Mouse (Mus musculus) stomach, embryonic 15.5 days (tissue): ENCODE measurements at regions not wholly inside any gene's neighbourhood (a gene's known extent, or its start where the extent isn't known, plus 50 kb on each side); places are given as distances from the start of the nearest gene placed in this dataset.

ENCODE experiments used
- ATAC-seq: fragments of 200-750 bp; cut with Nextera tagmentation; 2 replicates; pipeline ENCODE4 v1.8.0; 2017; ENCODE audit warnings: low read depth, moderate number of reproducible peaks, moderate TSS enrichment; ENCODE audit not compliant: insufficient read depth, low FRiP score
- H3K27ac ChIP-seq: fragments of 300-500 bp; sonication (generic); 2 replicates; pipeline ENCODE4 v1.5.1; 2015; ENCODE audit warnings: mild to moderate bottlenecking, inconsistent platforms
- H3K27me3 ChIP-seq: fragments of 300-500 bp; sonication (generic); replicated peaks from 2 replicates; pipeline ENCODE4 v1.6.1; 2015; ENCODE audit warnings: inconsistent platforms
- H3K36me3 ChIP-seq: fragments of 300-500 bp; sonication (generic); 2 replicates; pipeline ENCODE4 v1.6.1; 2015; ENCODE audit warnings: inconsistent platforms
- H3K4me1 ChIP-seq: fragments of 300-500 bp; sonication (generic); 2 replicates; pipeline ENCODE4 v1.6.1; 2015; ENCODE audit warnings: inconsistent platforms
- H3K4me2 ChIP-seq: fragments of 300-500 bp; sonication (generic); 2 replicates; pipeline ENCODE4 v1.6.1; 2015; ENCODE audit warnings: mild to moderate bottlenecking, inconsistent platforms
- H3K4me3 ChIP-seq: fragments of 300-500 bp; sonication (generic); replicated peaks from 2 replicates; pipeline ENCODE4 v1.5.1; 2015; ENCODE audit warnings: inconsistent platforms
- H3K9ac ChIP-seq: fragments of 300-500 bp; sonication (generic); 2 replicates; pipeline ENCODE4 v1.6.1; 2015; ENCODE audit warnings: inconsistent platforms
- H3K9me3 ChIP-seq: fragments of 300-500 bp; sonication (generic); 2 replicates; pipeline ENCODE4 v1.6.1; 2016; ENCODE audit warnings: inconsistent platforms
- WGBS: fragments of 180-500 bp; shearing (Covaris S2); methylation state at CpG from one replicate; pipeline ENCODE4 v1.1.7; 2015; 5-methylcytosine and 5-hydroxymethylcytosine counted together

GRCm38 (mm10) chr7:68610499-68610898 is 138.5 kb downstream of the Arrdc4 start:
- no peak overlapping the region for H3K4me3 ChIP-seq
- H3K9ac ChIP-seq, result no peak overlapping the region
- no peaks in the 10 kb centered on the region for H3K9me3 ChIP-seq
- 88% methylated on average over 4 of the region's 4 CpGs for WGBS
- ATAC-seq, result no peak
- H3K36me3 ChIP-seq, result no peaks in the 10 kb centered on the region
- no peak overlapping the region for H3K4me2 ChIP-seq
- no peaks in the 10 kb centered on the region for H3K27me3 ChIP-seq
- H3K4me1 ChIP-seq, result no peaks in the 10 kb centered on the region
- H3K27ac ChIP-seq, result no peak overlapping the region

GRCm38 (mm10) chr7:68607170-68607569 is 141.9 kb downstream of the Arrdc4 start:
- Histone ChIP-seq H3K4me2 (no peak overlapping the region), H3K36me3 (no peaks in the 10 kb centered on the region), H3K9me3 (no peaks in the 10 kb centered on the region), H3K27me3 (no peaks in the 10 kb centered on the region), H3K4me1 (no peaks in the 10 kb centered on the region), H3K9ac (no peak overlapping the region), H3K4me3 (no peak overlapping the region), H3K27ac (no peak overlapping the region)
- no peak for ATAC-seq
- WGBS, result 80% methylated on average over 4 of the region's 4 CpGs

DNA sequence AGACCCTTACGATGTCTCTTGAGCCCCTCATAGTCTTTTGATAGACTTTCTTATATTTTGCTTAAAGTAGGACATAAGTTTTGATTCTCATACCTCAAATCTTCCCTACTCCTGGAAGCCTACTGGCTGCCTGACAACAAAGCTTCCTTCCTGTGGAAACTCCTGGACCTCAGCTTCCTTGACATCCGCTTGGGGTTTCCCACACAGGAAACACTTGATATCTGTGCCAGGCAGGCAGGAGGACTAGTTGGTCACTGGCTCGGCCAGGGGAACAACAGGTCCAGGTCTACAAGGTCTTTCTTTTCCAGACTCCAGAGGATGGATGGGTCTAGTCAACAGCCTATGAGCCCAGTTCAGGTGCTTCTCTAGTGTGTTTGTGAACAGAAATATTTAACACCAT is 142.8 kb downstream of the Arrdc4 start:
- H3K36me3 ChIP-seq, result no peaks in the 10 kb centered on the region
- no peak overlapping the region for H3K9ac ChIP-seq
- H3K27me3 ChIP-seq, result no peaks in the 10 kb centered on the region
- no peak overlapping the region for H3K27ac ChIP-seq
- no peaks in the 10 kb centered on the region for H3K4me1 ChIP-seq
- 82% methylated on average over 3 of the region's 3 CpGs for WGBS
- no peak overlapping the region for H3K4me2 ChIP-seq
- no peak overlapping the region for H3K4me3 ChIP-seq
- no peak for ATAC-seq
- H3K9me3 ChIP-seq, result no peaks in the 10 kb centered on the region

GRCm38 (mm10) chr7:68603711-68604110 is 145.3 kb downstream of the Arrdc4 start:
- Histone ChIP-seq H3K36me3 (no peaks in the 10 kb centered on the region), H3K4me2 (no peak overlapping the region), H3K27me3 (no peaks in the 10 kb centered on the region), H3K4me3 (no peak overlapping the region), H3K4me1 (no peaks in the 10 kb centered on the region), H3K27ac (no peak overlapping the region), H3K9ac (no peak overlapping the region), H3K9me3 (no peaks in the 10 kb centered on the region)
- ATAC-seq, result no peak
- WGBS, result 67% methylated on average over 2 of the region's 2 CpGs

DNA sequence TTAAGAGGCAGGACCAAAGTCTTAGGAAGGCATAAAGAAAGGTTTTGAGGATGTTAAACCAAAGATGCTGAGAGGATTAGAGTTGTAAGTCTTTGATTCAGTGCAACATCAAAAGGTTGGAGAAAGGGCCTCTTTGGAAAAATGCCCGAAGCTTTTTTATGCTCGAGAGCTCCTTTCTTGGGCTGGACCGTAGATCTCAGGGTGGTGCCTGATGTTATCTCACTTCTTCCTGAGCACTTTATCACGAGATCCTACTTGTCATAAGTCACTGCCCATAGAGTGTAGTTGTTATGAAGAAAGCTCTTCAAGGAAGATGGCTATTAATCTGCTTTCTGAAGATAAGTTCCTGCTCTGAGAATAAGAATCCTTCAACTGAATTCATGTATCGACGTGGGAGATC is 147.0 kb downstream of the Arrdc4 start:
- Histone ChIP-seq H3K9me3 (no peaks in the 10 kb centered on the region), H3K9ac (no peak overlapping the region), H3K4me3 (no peak overlapping the region), H3K27me3 (no peaks in the 10 kb centered on the region), H3K36me3 (no peaks in the 10 kb centered on the region), H3K4me1 (no peaks in the 10 kb centered on the region), H3K27ac (no peak overlapping the region), H3K4me2 (no peak overlapping the region)
- no peak for ATAC-seq
- WGBS, result 71% methylated on average over 6 of the region's 6 CpGs

- Histone ChIP-seq H3K4me3 (no peak overlapping the region), H3K9ac (no peak overlapping the region), H3K9me3 (no peaks in the 10 kb centered on the region), H3K4me1 (no peaks in the 10 kb centered on the region), H3K27me3 (no peaks in the 10 kb centered on the region), H3K36me3 (no peaks in the 10 kb centered on the region), H3K27ac (no peak overlapping the region), H3K4me2 (no peak overlapping the region)
- WGBS, result 46% methylated on average over 4 of the region's 4 CpGs
- no peak for ATAC-seq
Observed at GRCm38 (mm10) chr7:68594017-68594386, 155.0 kb downstream of the Arrdc4 start.

- Histone ChIP-seq H3K27ac (no peak overlapping the region), H3K4me3 (no peak overlapping the region)
- 46% methylated on average over 15 of the region's 15 CpGs for whole genome bisulfite sequencing
Observed at GRCm38 (mm10) chr7:68593344-68594016, 155.6 kb downstream of the Arrdc4 start.

GRCm38 (mm10) chr7:68582540-68583325 is 166.3 kb downstream of the Arrdc4 start:
- Histone ChIP-seq H3K27me3 (peaks cover 2% of the 10 kb centered on the region; the same call in 1 of the 2 replicates), H3K27ac (no peak overlapping the region), H3K4me1 (no peaks in the 10 kb centered on the region), H3K4me3 (no peak overlapping the region), H3K9me3 (no peaks in the 10 kb centered on the region), H3K9ac (no peak overlapping the region), H3K36me3 (no peaks in the 10 kb centered on the region), H3K4me2 (no peak overlapping the region)
- no peak for ATAC-seq
- 88% methylated on average over 13 of the region's 13 CpGs for WGBS

More at GRCm38 (mm10) chr7:68593344-68594016, 155.6 kb downstream of the Arrdc4 start:
- H3K27me3 ChIP-seq, result no peaks in the 10 kb centered on the region
- no peak overlapping the region for H3K9ac ChIP-seq
- no peaks in the 10 kb centered on the region for H3K9me3 ChIP-seq
- no peak overlapping the region for H3K4me2 ChIP-seq
- H3K4me1 ChIP-seq, result no peaks in the 10 kb centered on the region
- H3K36me3 ChIP-seq, result no peaks in the 10 kb centered on the region
- no peak for ATAC-seq

GRCm38 (mm10) chr7:68580650-68581049 is 168.4 kb downstream of the Arrdc4 start:
- Histone ChIP-seq H3K36me3 (no peaks in the 10 kb centered on the region), H3K4me1 (no peaks in the 10 kb centered on the region), H3K9ac (no peak overlapping the region), H3K4me2 (no peak overlapping the region), H3K27me3 (peaks cover 5% of the 10 kb centered on the region; the same call in 1 of the 2 replicates), H3K27ac (no peak overlapping the region), H3K9me3 (no peaks in the 10 kb centered on the region), H3K4me3 (no peak overlapping the region)
- WGBS, result 43% methylated on average over 4 of the region's 4 CpGs
- ATAC-seq, result no peak

DNA sequence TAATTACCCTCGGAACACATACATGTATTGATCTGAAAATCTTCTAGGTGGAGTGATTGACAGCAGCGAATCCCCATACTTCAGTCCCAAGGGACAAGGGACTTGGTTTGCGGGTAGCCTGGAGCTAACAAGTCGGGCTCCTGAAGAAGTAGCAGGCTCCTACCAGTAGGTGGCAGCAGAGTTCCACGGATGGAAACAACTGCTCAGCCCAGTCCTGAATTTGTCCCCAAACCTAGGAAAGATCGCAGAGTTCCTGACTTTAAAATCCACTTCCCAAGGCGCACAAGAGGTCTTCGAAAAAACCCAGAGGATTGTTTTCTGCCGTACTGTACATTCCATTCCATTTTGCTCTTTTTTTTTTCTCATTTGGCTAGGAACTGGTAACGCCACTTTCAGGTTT is 169.4 kb downstream of the Arrdc4 start:
- ATAC-seq, result no peak
- no peaks in the 10 kb centered on the region for H3K4me1 ChIP-seq
- H3K4me3 ChIP-seq, result peak overlapping the region; percentile 33
- no peaks in the 10 kb centered on the region for H3K9me3 ChIP-seq
- H3K27ac ChIP-seq, result no peak overlapping the region
- peak overlapping the region; percentile 46 for H3K4me2 ChIP-seq
- 8% methylated on average over 10 of the region's 10 CpGs for WGBS
- H3K27me3 ChIP-seq, result peaks cover 5% of the 10 kb centered on the region; the same call in 1 of the 2 replicates
- no peak overlapping the region for H3K9ac ChIP-seq
- no peaks in the 10 kb centered on the region for H3K36me3 ChIP-seq

DNA sequence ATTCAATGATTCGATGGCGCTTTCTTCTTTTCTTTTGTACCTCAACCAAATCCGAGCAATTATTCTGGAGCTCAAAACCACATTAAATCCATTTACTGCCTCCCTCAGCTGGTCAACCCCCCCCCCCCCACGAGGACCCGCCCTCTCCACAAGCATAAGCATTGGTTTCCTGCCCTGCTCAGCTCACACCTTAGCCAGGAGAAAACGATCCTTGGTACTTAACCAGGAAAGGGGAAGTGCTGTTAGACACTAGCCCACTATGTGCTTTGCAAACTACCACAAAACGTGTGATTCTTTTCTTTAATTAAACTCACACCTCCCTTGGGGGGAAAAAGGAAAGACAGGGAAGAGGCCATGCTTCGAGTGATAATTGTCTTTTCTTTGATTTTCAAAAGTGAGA is 169.8 kb downstream of the Arrdc4 start:
- WGBS, result 44% methylated on average over 8 of the region's 8 CpGs

DNA sequence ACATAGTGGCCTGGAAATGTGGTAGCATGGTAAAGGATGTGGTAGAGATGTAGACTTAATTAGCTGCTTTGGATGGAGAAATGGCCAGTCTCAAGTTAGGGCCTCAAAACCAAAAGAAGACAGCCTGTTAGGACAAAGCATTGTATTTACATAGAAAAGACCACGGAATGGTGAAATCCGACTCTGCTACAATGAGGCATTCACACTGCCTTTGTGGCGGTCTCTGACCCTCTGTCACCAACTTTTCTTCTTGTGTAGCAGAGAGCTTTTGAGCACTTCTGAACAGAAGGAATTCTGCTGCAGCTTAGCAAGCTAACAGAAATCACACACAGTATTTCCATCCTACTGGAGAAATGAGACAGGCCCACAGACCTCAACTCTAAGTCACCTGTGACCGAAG is 177.7 kb downstream of the Arrdc4 start:
- Histone ChIP-seq H3K36me3 (no peaks in the 10 kb centered on the region), H3K4me3 (no peak overlapping the region), H3K4me1 (no peaks in the 10 kb centered on the region), H3K27me3 (no peaks in the 10 kb centered on the region), H3K9me3 (no peaks in the 10 kb centered on the region), H3K9ac (no peak overlapping the region), H3K27ac (no peak overlapping the region), H3K4me2 (no peak overlapping the region)
- no peak for ATAC-seq
- 37% methylated on average over 4 of the region's 4 CpGs for WGBS

More for the DNA sequence above, 169.8 kb downstream of the Arrdc4 start:
- H3K9me3 ChIP-seq, result no peaks in the 10 kb centered on the region
- H3K4me1 ChIP-seq, result no peaks in the 10 kb centered on the region
- no peak for ATAC-seq
- H3K4me3 ChIP-seq, result no peak overlapping the region
- H3K4me2 ChIP-seq, result no peak overlapping the region
- no peak overlapping the region for H3K9ac ChIP-seq
- no peaks in the 10 kb centered on the region for H3K36me3 ChIP-seq
- no peak overlapping the region for H3K27ac ChIP-seq
- H3K27me3 ChIP-seq, result peaks cover 5% of the 10 kb centered on the region; the same call in 1 of the 2 replicates
